Mouse (Mus musculus): Measurements from ENCODE around the gene Cdc42ep1. TPM values are rescaled to one million over a fixed set of nuclear protein-coding genes. Genes with fewer than 3 reads are reported as not detected.
A peak's percentile ranks its signal among the peaks of the same experiment; 100 is the strongest.

Cdc42ep1 gene
- polyA plus RNA-seq, 1 experiment from 2014 or later: 109 TPM

DNA sequence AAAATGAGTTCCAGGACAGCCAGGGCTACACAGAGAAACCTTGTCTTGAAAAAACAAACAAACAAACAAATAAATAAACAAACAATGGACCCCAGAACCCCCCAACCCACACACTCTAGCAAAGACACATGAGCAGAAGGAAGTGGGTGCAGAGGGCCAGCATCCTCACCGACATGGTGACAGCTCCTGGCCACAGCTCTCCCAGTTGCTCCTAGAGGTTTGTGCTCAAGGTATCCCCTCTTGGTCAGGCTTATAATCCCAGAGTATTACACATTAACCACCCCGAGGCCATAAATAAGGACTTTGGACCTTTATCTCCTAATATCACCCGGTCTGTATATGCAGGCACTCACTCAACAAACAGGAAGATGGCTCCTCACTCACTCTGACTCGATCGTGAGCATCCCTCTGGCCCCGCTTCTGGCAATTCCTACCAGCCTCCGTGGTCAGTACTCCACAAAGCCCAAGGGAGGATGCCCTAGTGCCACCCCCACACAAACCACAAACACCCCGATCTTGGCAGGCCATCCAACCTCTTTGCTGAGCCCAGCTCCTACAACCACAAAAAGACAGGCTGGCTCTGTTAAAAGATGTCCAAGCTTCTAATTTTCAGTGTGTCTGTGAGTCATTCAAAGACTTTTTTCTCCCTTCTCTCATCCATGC is 13.0 kb downstream of the Cdc42ep1 start, which contains the start of gene Lgals2:
Gene Lgals2 (minus strand): TSS at position 227 of the 663 bp plus-strand sequence.
- Histone ChIP-seq H3K9ac (no peak within 1 kb of the TSS), H3K9me3 (no peaks in the 10 kb centered on the region), H3K4me3 (no peak within 1 kb of the TSS), H3K27ac (no peak within 1 kb of the TSS), H3K4me1 (peaks cover 31% of the 10 kb centered on the region), H3K4me2 (no peak within 1 kb of the TSS), H3K36me3 (no peaks in the 10 kb centered on the region), H3K27me3 (no peaks in the 10 kb centered on the region)
- WGBS: 61% methylated on average over 8 of the region's 8 CpGs
- ATAC-seq (ENCODE audit: borderline replicate concordance, extremely low read depth, low FRiP score, low TSS enrichment): no peak

GRCm38 (mm10) chr15:78857009-78857408 is 14.6 kb downstream of the Cdc42ep1 start:
- no peaks in the 10 kb centered on the region for H3K27me3 ChIP-seq
- H3K27ac ChIP-seq: no peak overlapping the region
- no peak for ATAC-seq (ENCODE audit: borderline replicate concordance, extremely low read depth, low FRiP score, low TSS enrichment)
- no peaks in the 10 kb centered on the region for H3K9me3 ChIP-seq
- no peak overlapping the region for H3K9ac ChIP-seq
- H3K4me2 ChIP-seq: no peak overlapping the region
- no peaks in the 10 kb centered on the region for H3K36me3 ChIP-seq
- H3K4me1 ChIP-seq: peaks cover 16% of the 10 kb centered on the region
- no peak overlapping the region for H3K4me3 ChIP-seq
- WGBS: 65% methylated on average over 7 of the region's 7 CpGs

GRCm38 (mm10) chr15:78859311-78859710 is 16.9 kb downstream of the Cdc42ep1 start:
- WGBS: 63% methylated on average over 4 of the region's 4 CpGs
- no peak overlapping the region for H3K4me2 ChIP-seq
- H3K36me3 ChIP-seq: no peaks in the 10 kb centered on the region
- H3K9ac ChIP-seq: no peak overlapping the region
- peaks cover 27% of the 10 kb centered on the region for H3K4me1 ChIP-seq
- H3K27ac ChIP-seq: no peak overlapping the region
- ATAC-seq (ENCODE audit: borderline replicate concordance, extremely low read depth, low FRiP score, low TSS enrichment): no peak
- H3K27me3 ChIP-seq: no peaks in the 10 kb centered on the region
- H3K9me3 ChIP-seq: no peaks in the 10 kb centered on the region
- no peak overlapping the region for H3K4me3 ChIP-seq

- WGBS: 46% methylated on average over 6 of the region's 6 CpGs
Observed at GRCm38 (mm10) chr15:78859714-78860113, 17.3 kb downstream of the Cdc42ep1 start.

DNA sequence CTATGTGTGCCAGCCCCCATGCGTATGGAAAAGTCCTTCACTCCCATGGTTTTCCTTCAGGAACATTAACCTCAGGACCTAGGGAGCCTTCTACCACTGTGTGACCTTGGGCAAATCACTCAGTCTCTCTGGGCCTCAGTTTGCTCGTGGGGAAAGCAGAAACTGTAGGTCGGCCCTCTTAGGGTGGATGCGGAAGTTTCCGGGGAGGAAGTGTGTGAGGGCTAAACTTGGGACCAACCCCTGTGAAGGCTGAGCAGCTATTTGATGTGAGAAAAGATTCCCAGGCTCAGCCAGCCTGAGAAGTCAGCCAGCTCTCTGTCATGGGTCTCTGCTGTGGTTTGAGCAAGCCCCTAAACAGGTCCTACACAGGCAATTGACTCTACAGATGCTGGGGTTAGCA is 19.9 kb downstream of the Cdc42ep1 start:
- no peak overlapping the region for H3K4me3 ChIP-seq
- no peaks in the 10 kb centered on the region for H3K9me3 ChIP-seq
- no peaks in the 10 kb centered on the region for H3K36me3 ChIP-seq
- no peak overlapping the region for H3K4me2 ChIP-seq
- no peak overlapping the region for H3K27ac ChIP-seq
- H3K27me3 ChIP-seq: no peaks in the 10 kb centered on the region
- peaks cover 26% of the 10 kb centered on the region for H3K4me1 ChIP-seq
- ATAC-seq (ENCODE audit: borderline replicate concordance, extremely low read depth, low FRiP score, low TSS enrichment): no peak
- H3K9ac ChIP-seq: no peak overlapping the region
- WGBS: 72% methylated on average over 5 of the region's 5 CpGs

More at GRCm38 (mm10) chr15:78859714-78860113, 17.3 kb downstream of the Cdc42ep1 start:
- no peak overlapping the region for H3K4me3 ChIP-seq
- no peak overlapping the region for H3K27ac ChIP-seq
- no peak overlapping the region for H3K9ac ChIP-seq
- H3K9me3 ChIP-seq: no peaks in the 10 kb centered on the region
- ATAC-seq (ENCODE audit: borderline replicate concordance, extremely low read depth, low FRiP score, low TSS enrichment): no peak
- no peaks in the 10 kb centered on the region for H3K36me3 ChIP-seq
- no peak overlapping the region for H3K4me2 ChIP-seq
- no peaks in the 10 kb centered on the region for H3K27me3 ChIP-seq
- H3K4me1 ChIP-seq: peaks cover 27% of the 10 kb centered on the region

- ATAC-seq (ENCODE audit: borderline replicate concordance, extremely low read depth, low FRiP score, low TSS enrichment): no peak
- Histone ChIP-seq H3K36me3 (no peaks in the 10 kb centered on the region), H3K4me2 (no peak overlapping the region), H3K27ac (peak overlapping the region; percentile 64), H3K27me3 (no peaks in the 10 kb centered on the region), H3K4me1 (peaks cover 28% of the 10 kb centered on the region), H3K4me3 (no peak overlapping the region), H3K9me3 (no peaks in the 10 kb centered on the region), H3K9ac (no peak overlapping the region)
- 48% methylated on average over 2 of the region's 2 CpGs for WGBS
Observed at GRCm38 (mm10) chr15:78863154-78863553, 20.7 kb downstream of the Cdc42ep1 start.

GRCm38 (mm10) chr15:78863852-78864253 is 21.4 kb downstream of the Cdc42ep1 start:
- peak overlapping the region; percentile 64 for H3K27ac ChIP-seq
- no peak overlapping the region; the same call in 1 of the 2 replicates for H3K4me2 ChIP-seq
- no peaks in the 10 kb centered on the region for H3K9me3 ChIP-seq
- peak; percentile 33; the same call in 1 of the 2 replicates for ATAC-seq (ENCODE audit: borderline replicate concordance, extremely low read depth, low FRiP score, low TSS enrichment)
- H3K36me3 ChIP-seq: no peaks in the 10 kb centered on the region
- H3K4me1 ChIP-seq: peaks cover 35% of the 10 kb centered on the region
- WGBS: 43% methylated on average over 13 of the region's 13 CpGs
- H3K27me3 ChIP-seq: no peaks in the 10 kb centered on the region
- no peak overlapping the region for H3K9ac ChIP-seq
- no peak overlapping the region for H3K4me3 ChIP-seq

DNA sequence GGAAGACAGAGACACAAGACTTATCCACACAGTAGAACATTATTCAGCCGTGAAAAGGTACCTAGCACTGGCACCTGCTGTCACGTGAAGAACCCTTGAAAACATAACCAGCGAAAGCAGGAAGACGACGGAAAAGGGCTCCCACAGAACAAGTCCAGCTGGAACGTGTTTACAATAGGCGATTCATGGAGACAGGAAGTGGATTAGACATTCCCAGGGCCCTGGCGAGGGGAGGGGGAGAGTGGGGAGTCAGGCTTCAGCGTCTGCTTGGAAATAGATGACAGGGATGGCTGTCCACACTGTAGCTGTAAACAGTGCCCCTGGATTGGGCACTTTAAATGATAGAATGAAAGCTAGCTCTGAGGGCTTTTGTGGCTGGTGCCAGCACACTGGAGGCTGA is 26.0 kb downstream of the Cdc42ep1 start:
- H3K4me2 ChIP-seq: peak overlapping the region; percentile 10; the same call in 1 of the 2 replicates
- WGBS: 4% methylated on average over 9 of the region's 9 CpGs

DNA sequence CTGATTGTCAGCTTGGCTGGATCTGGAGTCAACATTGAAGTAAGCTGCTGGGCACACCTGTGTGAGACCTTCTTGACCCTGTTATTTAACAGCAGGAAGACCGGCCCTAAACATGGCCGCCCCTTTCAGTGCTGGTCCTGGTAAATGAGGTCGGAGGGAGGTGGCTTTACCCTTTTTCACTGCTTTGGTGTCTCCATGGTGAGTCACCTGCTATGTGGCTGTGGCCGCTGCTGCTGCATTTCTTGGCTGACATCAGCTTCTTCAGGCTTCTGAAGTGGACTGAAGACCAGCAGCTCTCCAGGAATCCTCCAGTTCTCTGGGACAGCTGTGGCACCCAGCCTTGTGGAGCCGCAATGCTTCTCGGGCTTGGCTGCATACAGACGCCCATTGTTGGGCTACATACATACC is 26.4 kb downstream of the Cdc42ep1 start:
- Histone ChIP-seq H3K27me3 (no peaks in the 10 kb centered on the region), H3K4me1 (peaks cover 35% of the 10 kb centered on the region), H3K9ac (no peak overlapping the region), H3K27ac (peak overlapping the region; percentile 95), H3K4me2 (peak overlapping the region; percentile 10; the same call in 1 of the 2 replicates), H3K4me3 (no peak overlapping the region), H3K9me3 (no peaks in the 10 kb centered on the region), H3K36me3 (no peaks in the 10 kb centered on the region)
- WGBS: 32% methylated on average over 7 of the region's 7 CpGs
- peak; percentile 53 for ATAC-seq (ENCODE audit: borderline replicate concordance, extremely low read depth, low FRiP score, low TSS enrichment)

More for the DNA sequence above, 26.0 kb downstream of the Cdc42ep1 start:
- peak; percentile 89 for ATAC-seq (ENCODE audit: borderline replicate concordance, extremely low read depth, low FRiP score, low TSS enrichment)
- no peaks in the 10 kb centered on the region for H3K9me3 ChIP-seq
- H3K36me3 ChIP-seq: no peaks in the 10 kb centered on the region
- no peaks in the 10 kb centered on the region for H3K27me3 ChIP-seq
- H3K27ac ChIP-seq: peak overlapping the region; percentile 95
- no peak overlapping the region for H3K4me3 ChIP-seq
- H3K4me1 ChIP-seq: peaks cover 36% of the 10 kb centered on the region
- no peak overlapping the region for H3K9ac ChIP-seq

DNA sequence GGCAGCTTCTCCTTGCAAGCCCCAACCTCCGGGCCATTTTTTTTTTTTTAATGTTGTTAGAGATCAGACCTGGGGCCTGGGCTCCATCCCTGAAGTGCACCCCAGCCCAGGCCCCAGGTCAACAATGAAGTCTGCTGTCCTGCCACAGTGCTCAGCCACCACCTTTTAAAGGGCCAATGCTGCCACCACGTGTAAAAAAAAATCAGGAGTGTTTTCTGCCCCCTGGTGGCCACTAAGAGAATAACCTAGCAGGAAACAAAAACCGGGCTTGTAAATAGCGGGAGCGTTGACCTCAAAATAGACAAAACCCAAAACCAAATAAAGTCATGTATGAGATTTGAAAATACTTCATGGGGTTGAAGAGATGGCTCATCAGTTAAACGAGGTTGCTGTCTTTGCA is 27.4 kb downstream of the Cdc42ep1 start:
- 27% methylated on average over 6 of the region's 6 CpGs for WGBS
- peak overlapping the region; percentile 30; the same call in 1 of the 2 replicates for H3K27ac ChIP-seq

DNA sequence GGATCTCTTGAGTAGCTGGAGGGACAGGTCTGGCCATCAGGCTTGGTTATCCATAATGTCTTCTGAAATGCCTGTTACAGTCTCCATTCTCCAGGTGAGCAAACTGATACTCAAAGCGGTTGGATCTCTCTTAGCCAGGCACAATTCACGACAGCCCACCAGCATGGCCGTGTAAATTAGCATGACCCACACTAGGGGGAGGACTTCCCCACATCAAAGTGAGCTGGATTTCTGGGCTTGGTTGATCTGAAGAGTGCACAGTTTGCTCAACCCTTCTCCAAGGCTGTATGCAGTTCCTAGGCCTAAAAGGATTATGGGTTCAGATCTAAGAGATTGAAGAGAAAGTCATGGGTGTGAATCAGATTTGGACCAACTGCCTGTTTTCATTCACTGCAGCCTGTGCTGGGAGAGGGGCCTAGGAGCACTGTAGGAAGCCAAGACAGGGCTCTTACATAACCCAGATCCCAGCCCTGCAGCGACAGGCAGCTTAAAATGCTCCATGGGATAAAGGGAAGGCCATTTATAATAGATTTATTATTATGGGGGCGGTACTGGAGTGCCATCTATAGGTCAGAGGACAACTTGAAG is 29.7 kb downstream of the Cdc42ep1 start:
- 45% methylated on average over 5 of the region's 5 CpGs for WGBS
- no peaks in the 10 kb centered on the region for H3K9me3 ChIP-seq
- H3K4me3 ChIP-seq: no peak overlapping the region
- no peak for ATAC-seq (ENCODE audit: borderline replicate concordance, extremely low read depth, low FRiP score, low TSS enrichment)
- H3K27ac ChIP-seq: 0 out of 2 replicates have a peak overlapping the region, but pooled peaks have one; percentile 20
- H3K9ac ChIP-seq: no peak overlapping the region
- no peaks in the 10 kb centered on the region for H3K36me3 ChIP-seq
- no peaks in the 10 kb centered on the region for H3K27me3 ChIP-seq
- H3K4me2 ChIP-seq: no peak overlapping the region
- peaks cover 57% of the 10 kb centered on the region for H3K4me1 ChIP-seq

More for the DNA sequence above, 27.4 kb downstream of the Cdc42ep1 start:
- no peaks in the 10 kb centered on the region for H3K36me3 ChIP-seq
- H3K4me3 ChIP-seq: no peak overlapping the region
- no peaks in the 10 kb centered on the region for H3K9me3 ChIP-seq
- no peaks in the 10 kb centered on the region for H3K27me3 ChIP-seq
- peaks cover 40% of the 10 kb centered on the region for H3K4me1 ChIP-seq
- ATAC-seq (ENCODE audit: borderline replicate concordance, extremely low read depth, low FRiP score, low TSS enrichment): no peak
- H3K9ac ChIP-seq: no peak overlapping the region
- H3K4me2 ChIP-seq: no peak overlapping the region

DNA sequence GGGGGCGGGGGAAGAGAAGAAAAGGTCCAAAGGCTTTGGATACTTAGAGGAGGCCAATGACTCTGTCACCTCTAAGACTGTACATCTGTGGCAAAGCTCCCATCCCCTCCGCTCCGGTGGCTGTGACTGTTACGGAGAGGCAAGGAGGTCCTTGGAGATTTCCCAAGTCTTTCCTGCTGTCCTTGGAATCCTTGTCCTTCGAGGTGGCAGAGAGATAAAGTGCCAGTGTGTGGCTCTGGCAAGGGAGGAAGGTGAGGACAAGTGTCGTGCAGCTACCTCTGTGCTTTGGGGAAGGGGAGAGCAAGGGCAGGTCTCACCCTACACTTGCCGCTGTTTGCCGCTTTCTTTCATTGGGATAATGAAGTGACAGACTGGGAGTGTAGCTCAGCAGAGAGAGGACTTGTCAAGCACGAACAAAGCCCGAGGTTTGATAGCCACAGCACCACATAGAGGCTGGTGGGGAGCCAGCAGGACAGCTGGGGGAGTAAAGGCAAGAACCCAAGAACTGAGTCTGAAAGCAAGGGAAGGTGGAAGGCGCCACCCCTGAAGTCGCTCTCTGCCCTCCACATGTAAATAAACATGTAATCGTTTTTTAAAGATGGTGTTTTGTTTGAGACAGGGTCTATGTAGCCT is 31.5 kb downstream of the Cdc42ep1 start:
- peak overlapping the region; percentile 1; the same call in 1 of the 2 replicates for H3K27ac ChIP-seq
- no peak for ATAC-seq (ENCODE audit: borderline replicate concordance, extremely low read depth, low FRiP score, low TSS enrichment)
- H3K27me3 ChIP-seq: no peaks in the 10 kb centered on the region
- H3K9me3 ChIP-seq: no peaks in the 10 kb centered on the region
- 35% methylated on average over 13 of the region's 13 CpGs for WGBS
- H3K4me3 ChIP-seq: no peak overlapping the region
- H3K36me3 ChIP-seq: no peaks in the 10 kb centered on the region
- H3K4me1 ChIP-seq: peaks cover 50% of the 10 kb centered on the region
- H3K4me2 ChIP-seq: no peak overlapping the region
- peak overlapping the region; percentile 23; the same call in 1 of the 2 replicates for H3K9ac ChIP-seq

Measured in lung, embryonic 15.5 days (tissue).